Mouse (Mus musculus): ENCODE results near the gene Rsbn1. TPM values are rescaled to one million over a fixed set of nuclear protein-coding genes. Genes with fewer than 3 reads are reported as not detected.
A peak's percentile ranks its signal among the peaks of the same experiment; 100 is the strongest.

Gene Rsbn1
- polyA plus RNA-seq, 1 experiment, result 22.1 TPM

- no peak overlapping the region for H3K4me3 ChIP-seq (ENCODE audit: control insufficient read depth, low read depth, low read length)
- H3K4me1 ChIP-seq (ENCODE audit: control insufficient read depth, insufficient read depth, low read length), result peaks cover 6% of the 10 kb centered on the region
- no peaks in the 10 kb centered on the region for H3K27me3 ChIP-seq (ENCODE audit: control insufficient read depth, insufficient read depth, low read length)
- H3K36me3 ChIP-seq (ENCODE audit: control insufficient read depth, insufficient read depth, low read length), result no peaks in the 10 kb centered on the region
- no peak overlapping the region for H3K27ac ChIP-seq (ENCODE audit: control insufficient read depth, insufficient read depth, low read depth, low read length)
- TF ChIP-seq CTCF (IDR thresholded peaks at IDR 0.05; ENCODE audit: control insufficient read depth, insufficient read depth, insufficient replicate concordance, low read depth, low read length) (peak; percentile 6; the same call in 1 of the 2 replicates), POLR2A (IDR thresholded peaks at IDR 0.05; ENCODE audit: control insufficient read depth, low read depth, low read length) (no peak)
Observed at GRCm38 (mm10) chr3:103887581-103887980, 26.3 kb upstream of the Rsbn1 start.

- no peak for TF ChIP-seq POLR2A (IDR thresholded peaks at IDR 0.05; ENCODE audit: control insufficient read depth, low read depth, low read length)
- TF ChIP-seq CTCF (IDR thresholded peaks at IDR 0.05; ENCODE audit: control insufficient read depth, insufficient read depth, insufficient replicate concordance, low read depth, low read length), result no peak
- Histone ChIP-seq H3K27me3 (ENCODE audit: control insufficient read depth, insufficient read depth, low read length) (no peaks in the 10 kb centered on the region), H3K36me3 (ENCODE audit: control insufficient read depth, insufficient read depth, low read length) (no peaks in the 10 kb centered on the region), H3K4me1 (ENCODE audit: control insufficient read depth, insufficient read depth, low read length) (no peaks in the 10 kb centered on the region), H3K27ac (ENCODE audit: control insufficient read depth, insufficient read depth, low read depth, low read length) (no peak overlapping the region), H3K4me3 (ENCODE audit: control insufficient read depth, low read depth, low read length) (no peak overlapping the region)
Observed at GRCm38 (mm10) chr3:103893374-103893773, 20.5 kb upstream of the Rsbn1 start.

GRCm38 (mm10) chr3:103904705-103905104, 9.2 kb upstream of the Rsbn1 start:
- no peaks in the 10 kb centered on the region for H3K4me1 ChIP-seq (ENCODE audit: control insufficient read depth, insufficient read depth, low read length)
- H3K27me3 ChIP-seq (ENCODE audit: control insufficient read depth, insufficient read depth, low read length), result no peaks in the 10 kb centered on the region
- H3K27ac ChIP-seq (ENCODE audit: control insufficient read depth, insufficient read depth, low read depth, low read length), result no peak overlapping the region
- no peaks in the 10 kb centered on the region for H3K36me3 ChIP-seq (ENCODE audit: control insufficient read depth, insufficient read depth, low read length)
- no peak for TF ChIP-seq POLR2A (IDR thresholded peaks at IDR 0.05; ENCODE audit: control insufficient read depth, low read depth, low read length)
- TF ChIP-seq CTCF (IDR thresholded peaks at IDR 0.05; ENCODE audit: control insufficient read depth, insufficient read depth, insufficient replicate concordance, low read depth, low read length), result no peak
- no peak overlapping the region for H3K4me3 ChIP-seq (ENCODE audit: control insufficient read depth, low read depth, low read length)

GRCm38 (mm10) chr3:103907335-103908030, 6.4 kb upstream of the Rsbn1 start:
- TF ChIP-seq CTCF (IDR thresholded peaks at IDR 0.05; ENCODE audit: control insufficient read depth, insufficient read depth, insufficient replicate concordance, low read depth, low read length), result no peak
- H3K27me3 ChIP-seq (ENCODE audit: control insufficient read depth, insufficient read depth, low read length), result no peaks in the 10 kb centered on the region

GRCm38 (mm10) chr3:103908781-103909180, 5.1 kb upstream of the Rsbn1 start:
- no peak overlapping the region for H3K4me3 ChIP-seq (ENCODE audit: control insufficient read depth, low read depth, low read length)
- H3K27me3 ChIP-seq (ENCODE audit: control insufficient read depth, insufficient read depth, low read length), result no peaks in the 10 kb centered on the region

More at GRCm38 (mm10) chr3:103907335-103908030, 6.4 kb upstream of the Rsbn1 start:
- Histone ChIP-seq H3K4me1 (ENCODE audit: control insufficient read depth, insufficient read depth, low read length) (no peaks in the 10 kb centered on the region), H3K27ac (ENCODE audit: control insufficient read depth, insufficient read depth, low read depth, low read length) (no peak overlapping the region), H3K4me3 (ENCODE audit: control insufficient read depth, low read depth, low read length) (no peak overlapping the region), H3K36me3 (ENCODE audit: control insufficient read depth, insufficient read depth, low read length) (no peaks in the 10 kb centered on the region)

GRCm38 (mm10) chr3:103913451-103913961, 414 bp upstream of the Rsbn1 start:
- H3K36me3 ChIP-seq (ENCODE audit: control insufficient read depth, insufficient read depth, low read length), result peaks cover 7% of the 10 kb centered on the region
- H3K27me3 ChIP-seq (ENCODE audit: control insufficient read depth, insufficient read depth, low read length), result no peaks in the 10 kb centered on the region
- H3K27ac ChIP-seq (ENCODE audit: control insufficient read depth, insufficient read depth, low read depth, low read length), result peak overlapping the region; percentile 97
- H3K4me3 ChIP-seq (ENCODE audit: control insufficient read depth, low read depth, low read length), result peak overlapping the region; percentile 100
- TF ChIP-seq CTCF (IDR thresholded peaks at IDR 0.05; ENCODE audit: control insufficient read depth, insufficient read depth, insufficient replicate concordance, low read depth, low read length), result no peak
- TF ChIP-seq POLR2A (IDR thresholded peaks at IDR 0.05; ENCODE audit: control insufficient read depth, low read depth, low read length), result no peak
- no peaks in the 10 kb centered on the region for H3K4me1 ChIP-seq (ENCODE audit: control insufficient read depth, insufficient read depth, low read length)

More at GRCm38 (mm10) chr3:103908781-103909180, 5.1 kb upstream of the Rsbn1 start:
- Histone ChIP-seq H3K4me1 (ENCODE audit: control insufficient read depth, insufficient read depth, low read length) (no peaks in the 10 kb centered on the region), H3K27ac (ENCODE audit: control insufficient read depth, insufficient read depth, low read depth, low read length) (no peak overlapping the region), H3K36me3 (ENCODE audit: control insufficient read depth, insufficient read depth, low read length) (no peaks in the 10 kb centered on the region)
- no peak for TF ChIP-seq CTCF (IDR thresholded peaks at IDR 0.05; ENCODE audit: control insufficient read depth, insufficient read depth, insufficient replicate concordance, low read depth, low read length)
- no peak for TF ChIP-seq POLR2A (IDR thresholded peaks at IDR 0.05; ENCODE audit: control insufficient read depth, low read depth, low read length)

GRCm38 (mm10) chr3:103914732-103915508, 1.0 kb downstream of the Rsbn1 start:
- no peak for TF ChIP-seq CTCF (IDR thresholded peaks at IDR 0.05; ENCODE audit: control insufficient read depth, insufficient read depth, insufficient replicate concordance, low read depth, low read length)
- Histone ChIP-seq H3K4me3 (ENCODE audit: control insufficient read depth, low read depth, low read length) (peak overlapping the region; percentile 100), H3K27me3 (ENCODE audit: control insufficient read depth, insufficient read depth, low read length) (no peaks in the 10 kb centered on the region), H3K27ac (ENCODE audit: control insufficient read depth, insufficient read depth, low read depth, low read length) (peak overlapping the region; percentile 97), H3K4me1 (ENCODE audit: control insufficient read depth, insufficient read depth, low read length) (no peaks in the 10 kb centered on the region), H3K36me3 (ENCODE audit: control insufficient read depth, insufficient read depth, low read length) (peaks cover 7% of the 10 kb centered on the region)

All from testis, adult 2 months (tissue).